Mouse (Mus musculus) midbrain, embryonic 11.5 days (tissue): ENCODE measurements around the gene Rpl32. TPM values are rescaled to one million over a fixed set of nuclear protein-coding genes. Genes with fewer than 3 reads are reported as not detected.

ENCODE experiments used
- ATAC-seq: fragments of 200-750 bp; cut with Nextera tagmentation; 2 replicates; pipeline ENCODE4 v1.8.0; 2017; ENCODE audit warnings: moderate TSS enrichment, moderate library complexity; ENCODE audit not compliant: low FRiP score
- DNase-seq: peaks from one replicate; pipeline ENCODE4 v3.0.0; 2015; ENCODE audit warnings: low spot score; ENCODE audit errors: missing footprints
- H3K27ac ChIP-seq: fragments of 300-500 bp; sonication (generic); 2 replicates; pipeline ENCODE4 v1.5.1; 2014; ENCODE audit warnings: low read depth, low read length
- H3K27me3 ChIP-seq: fragments of 300-500 bp; sonication (generic); 2 replicates; pipeline ENCODE4 v1.6.1; 2014; ENCODE audit warnings: mild to moderate bottlenecking, low read length, moderate library complexity, mixed read lengths; ENCODE audit not compliant: control insufficient read depth, insufficient read depth
- H3K36me3 ChIP-seq: fragments of 300-500 bp; sonication (generic); 2 replicates; pipeline ENCODE4 v1.6.1; 2014; ENCODE audit warnings: mild to moderate bottlenecking, low read length, moderate library complexity, mixed read lengths; ENCODE audit not compliant: control insufficient read depth, insufficient read depth
- H3K4me1 ChIP-seq: fragments of 300-500 bp; sonication (generic); 2 replicates; pipeline ENCODE4 v1.6.1; 2014; ENCODE audit warnings: low read length; ENCODE audit not compliant: control insufficient read depth, insufficient read depth
- H3K4me2 ChIP-seq: fragments of 300-500 bp; sonication (generic); 2 replicates; pipeline ENCODE4 v1.6.1; 2014; ENCODE audit warnings: mild to moderate bottlenecking, moderate library complexity
- H3K4me3 ChIP-seq: fragments of 300-500 bp; sonication (generic); 2 replicates; pipeline ENCODE4 v1.5.1; 2014; ENCODE audit warnings: low read depth, low read length
- H3K9ac ChIP-seq: fragments of 300-500 bp; sonication (generic); 2 replicates; pipeline ENCODE4 v1.6.1; 2014; ENCODE audit warnings: low read length
- H3K9me3 ChIP-seq: fragments of 300-500 bp; sonication (generic); 2 replicates; pipeline ENCODE4 v1.6.1; 2016; ENCODE audit warnings: low read length; ENCODE audit not compliant: control insufficient read depth
- WGBS: fragments of 180-500 bp; shearing (Covaris S2); extraction: QIAGEN DNeasy Blood & Tissue Kit; methylation state at CpG from one replicate; pipeline ENCODE4 v1.1.7; 2014; 5-methylcytosine and 5-hydroxymethylcytosine counted together
- polyA plus RNA-seq: library from polyadenylated mRNA; unstranded; fragments of >200 nt; fragmentation: Nextera tagmentation; extraction: Ambion mirVana; gene quantifications from 2 replicates; pipeline ENCODE4 v1.2.1, GENCODE M21; 2014

Rpl32 gene
- polyA plus RNA-seq, 1 experiment from 2014 or later: 1,848 TPM

GRCm38 (mm10) chr6:115803541-115804382 is 4.8 kb downstream of the Rpl32 start:
- no peak overlapping the region for H3K27ac ChIP-seq
- H3K4me1 ChIP-seq: peaks cover 15% of the 10 kb centered on the region
- peak; percentile 61 for ATAC-seq
- no peaks in the 10 kb centered on the region for H3K9me3 ChIP-seq
- peak; percentile 92 for DNase-seq
- H3K4me2 ChIP-seq: no peak overlapping the region
- WGBS: 46% methylated on average over 16 of the region's 16 CpGs
- no peak overlapping the region for H3K9ac ChIP-seq
- H3K27me3 ChIP-seq: no peaks in the 10 kb centered on the region
- H3K36me3 ChIP-seq: peaks cover 50% of the 10 kb centered on the region
- H3K4me3 ChIP-seq: no peak overlapping the region

GRCm38 (mm10) chr6:115801811-115802210 is 6.7 kb downstream of the Rpl32 start:
- no peak overlapping the region for H3K4me2 ChIP-seq
- DNase-seq (no peak), ATAC-seq (no peak)
- H3K36me3 ChIP-seq: peaks cover 59% of the 10 kb centered on the region
- H3K4me3 ChIP-seq: no peak overlapping the region
- H3K27me3 ChIP-seq: no peaks in the 10 kb centered on the region
- H3K9ac ChIP-seq: no peak overlapping the region; the same call in 1 of the 2 replicates
- WGBS: 97% methylated on average over 3 of the region's 3 CpGs
- H3K4me1 ChIP-seq: peaks cover 8% of the 10 kb centered on the region
- no peak overlapping the region for H3K27ac ChIP-seq
- no peaks in the 10 kb centered on the region for H3K9me3 ChIP-seq

- no peak for ATAC-seq
- no peak overlapping the region for H3K4me3 ChIP-seq
- H3K36me3 ChIP-seq: peaks cover 73% of the 10 kb centered on the region
- H3K4me1 ChIP-seq: no peaks in the 10 kb centered on the region
- H3K9ac ChIP-seq: no peak overlapping the region
- H3K4me2 ChIP-seq: no peak overlapping the region
- no peak overlapping the region for H3K27ac ChIP-seq
- no peaks in the 10 kb centered on the region for H3K9me3 ChIP-seq
- no peaks in the 10 kb centered on the region for H3K27me3 ChIP-seq
- 95% methylated on average over 21 of the region's 21 CpGs for WGBS
- DNase-seq: no peak
Measured at GRCm38 (mm10) chr6:115792691-115793215, 15.8 kb downstream of the Rpl32 start.

- Histone ChIP-seq H3K4me1 (no peaks in the 10 kb centered on the region), H3K4me2 (no peak overlapping the region), H3K36me3 (peaks cover 73% of the 10 kb centered on the region), H3K4me3 (no peak overlapping the region), H3K9ac (no peak overlapping the region), H3K9me3 (no peaks in the 10 kb centered on the region), H3K27me3 (no peaks in the 10 kb centered on the region), H3K27ac (no peak overlapping the region)
- 0 out of 2 replicates have a peak, but pooled peaks have one; percentile 19 for ATAC-seq
- DNase-seq: no peak
- WGBS: 94% methylated on average over 34 of the region's 34 CpGs
Measured at GRCm38 (mm10) chr6:115791842-115792686, 16.5 kb downstream of the Rpl32 start.

- 89% methylated on average over 10 of the region's 10 CpGs for WGBS
Measured at GRCm38 (mm10) chr6:115791016-115791415, 17.5 kb downstream of the Rpl32 start.

GRCm38 (mm10) chr6:115782781-115783180 is 25.8 kb downstream of the Rpl32 start:
- Histone ChIP-seq H3K27ac (no peak overlapping the region), H3K36me3 (peaks cover 45% of the 10 kb centered on the region), H3K27me3 (no peaks in the 10 kb centered on the region), H3K4me1 (no peaks in the 10 kb centered on the region), H3K9me3 (no peaks in the 10 kb centered on the region), H3K4me2 (no peak overlapping the region), H3K9ac (no peak overlapping the region), H3K4me3 (no peak overlapping the region)
- 93% methylated on average over 3 of the region's 3 CpGs for WGBS
- DNase-seq: no peak
- ATAC-seq: no peak

More at GRCm38 (mm10) chr6:115791016-115791415, 17.5 kb downstream of the Rpl32 start:
- peaks cover 72% of the 10 kb centered on the region for H3K36me3 ChIP-seq
- H3K4me2 ChIP-seq: no peak overlapping the region
- ATAC-seq (no peak), DNase-seq (no peak)
- no peak overlapping the region for H3K4me3 ChIP-seq
- no peaks in the 10 kb centered on the region for H3K4me1 ChIP-seq
- no peak overlapping the region for H3K27ac ChIP-seq
- H3K9me3 ChIP-seq: no peaks in the 10 kb centered on the region
- H3K9ac ChIP-seq: no peak overlapping the region
- no peaks in the 10 kb centered on the region for H3K27me3 ChIP-seq

GRCm38 (mm10) chr6:115776363-115776762 is 32.2 kb downstream of the Rpl32 start:
- Histone ChIP-seq H3K4me2 (peak overlapping the region; percentile 87), H3K9me3 (no peaks in the 10 kb centered on the region), H3K36me3 (peaks cover 6% of the 10 kb centered on the region; the same call in 1 of the 2 replicates), H3K27me3 (no peaks in the 10 kb centered on the region), H3K9ac (peak overlapping the region; percentile 39; the same call in 1 of the 2 replicates), H3K4me1 (peaks cover 18% of the 10 kb centered on the region), H3K4me3 (peak overlapping the region; percentile 80), H3K27ac (no peak overlapping the region)
- WGBS: 80% methylated on average over 9 of the region's 9 CpGs
- ATAC-seq: no peak
- no peak for DNase-seq

GRCm38 (mm10) chr6:115775838-115776237 is 32.7 kb downstream of the Rpl32 start:
- Histone ChIP-seq H3K27me3 (no peaks in the 10 kb centered on the region), H3K9me3 (no peaks in the 10 kb centered on the region), H3K4me2 (peak overlapping the region; percentile 87), H3K4me3 (peak overlapping the region; percentile 80), H3K27ac (no peak overlapping the region), H3K4me1 (peaks cover 18% of the 10 kb centered on the region), H3K9ac (peak overlapping the region; percentile 88), H3K36me3 (peaks cover 6% of the 10 kb centered on the region; the same call in 1 of the 2 replicates)
- DNase-seq: no peak
- 58% methylated on average over 3 of the region's 3 CpGs for WGBS
- no peak for ATAC-seq
